Mouse (Mus musculus): ENCODE data around the gene Vmn1r179. TPM values are rescaled to one million over a fixed set of nuclear protein-coding genes. Genes with fewer than 3 reads are reported as not detected.

Vmn1r179 gene
- total RNA-seq (2012; rRNA removed), result not detected in 2 replicates
- total RNA-seq (2014; rRNA removed), result not detected in 2 replicates
- polyA plus RNA-seq (2012; ENCODE audit: insufficient read length, low read depth), result not detected in 2 replicates

DNA sequence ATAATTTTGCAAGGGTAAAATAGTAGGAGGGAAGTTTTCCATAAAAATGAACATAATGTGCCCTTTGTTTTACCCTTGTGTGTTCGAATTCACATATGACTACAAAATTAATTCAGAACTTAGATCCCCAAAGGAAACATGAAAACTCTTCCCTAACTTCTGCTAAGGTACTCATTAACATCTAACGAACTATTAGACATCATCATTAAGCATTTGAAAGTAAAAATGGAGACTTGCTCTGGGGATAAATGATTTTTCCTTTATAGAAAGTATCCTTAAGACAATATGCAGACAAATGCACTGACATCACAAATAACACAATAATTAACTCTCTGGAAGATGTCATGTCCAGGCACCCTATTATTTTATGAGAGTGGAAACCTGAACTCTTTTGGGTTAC is at the start of gene Vmn1r179:
TSS of gene Vmn1r179 (plus strand) at position 301 of the 400 bp plus-strand sequence.
- Histone ChIP-seq H3K9ac (ENCODE audit: insufficient read depth, low read depth) (no peak within 1 kb of the TSS), H3K27me3 (replicated peaks) (peaks cover 27% of the 10 kb centered on the region), H3K9me3 (replicated peaks; ENCODE audit: low read length) (no peaks in the 10 kb centered on the region), H3K36me3 (replicated peaks in 1 of 2; ENCODE audit: control insufficient read depth in 1 of 2, insufficient read depth in 1 of 2, low read length in 1 of 2) (no peaks in the 10 kb centered on the region), H3K79me2 (replicated peaks; ENCODE audit: control insufficient read depth, extremely low read depth, insufficient read depth, poor library complexity, severe bottlenecking) (no peaks in the 10 kb centered on the region), H3K4me2 (ENCODE audit: insufficient read depth, low read depth, poor library complexity, severe bottlenecking) (no peak within 1 kb of the TSS), H3K4me3 (replicated peaks in 1 of 3; ENCODE audit: low read depth in 2 of 3, low read length in 2 of 3, poor library complexity in 1 of 3) (no peak within 1 kb of the TSS), H3K27ac (ENCODE audit: insufficient read depth, low read depth) (no peak within 1 kb of the TSS), H3K4me1 (ENCODE audit: control insufficient read depth in 1 of 2, insufficient read depth in 2 of 2) (no peaks in the 10 kb centered on the region)
- dilution Hi-C loops (cut with MboI; ENCODE audit: extremely low pct_ligation_motif_present, extremely low pct_unique_long_range_greater_than_20kb, low sequenced_read_pairs), result no loop called here
- TF ChIP-seq CTCF (conservative IDR thresholded peaks at IDR 0.05 in 1 of 2, IDR thresholded peaks at IDR 0.05 in 1 of 2; ENCODE audit: low read depth in 2 of 2, low read length in 2 of 2) (no peak), HCFC1 (IDR thresholded peaks at IDR 0.05; ENCODE audit: low read depth, low read length) (no peak), PAX5 (IDR thresholded peaks at IDR 0.05; ENCODE audit: low read length) (no peak), CHD2 (IDR thresholded peaks at IDR 0.05; ENCODE audit: low read length) (no peak), RCOR1 (conservative IDR thresholded peaks at IDR 0.05; ENCODE audit: low read depth, low read length) (no peak), NELFE (IDR thresholded peaks at IDR 0.05; ENCODE audit: low read depth, low read length) (no peak), MAZ (IDR thresholded peaks at IDR 0.05; ENCODE audit: low read depth, low read length) (no peak), MYC (IDR thresholded peaks at IDR 0.05; ENCODE audit: low read depth, low read length) (no peak), IRF4 (IDR thresholded peaks at IDR 0.05; ENCODE audit: low read depth, low read length) (no peak), EP300 (IDR thresholded peaks at IDR 0.05; ENCODE audit: low read length) (no peak), POLR2A (IDR thresholded peaks at IDR 0.05; ENCODE audit: low read depth, low read length) (no peak), ETS1 (conservative IDR thresholded peaks at IDR 0.05; ENCODE audit: low read depth, low read length) (no peak), ZKSCAN1 (IDR thresholded peaks at IDR 0.05; ENCODE audit: borderline replicate concordance, low read depth, low read length) (no peak), POLR2AphosphoS2 (IDR thresholded peaks at IDR 0.05; ENCODE audit: low read depth, low read length) (no peak)
- in situ Hi-C loops (cut with MboI; ENCODE audit: low pct_ligation_motif_present, low pct_unique_long_range_greater_than_20kb, low sequenced_read_pairs), result no loop called here
- no peak for DNase-seq (ENCODE audit: extremely low read depth)

DNA sequence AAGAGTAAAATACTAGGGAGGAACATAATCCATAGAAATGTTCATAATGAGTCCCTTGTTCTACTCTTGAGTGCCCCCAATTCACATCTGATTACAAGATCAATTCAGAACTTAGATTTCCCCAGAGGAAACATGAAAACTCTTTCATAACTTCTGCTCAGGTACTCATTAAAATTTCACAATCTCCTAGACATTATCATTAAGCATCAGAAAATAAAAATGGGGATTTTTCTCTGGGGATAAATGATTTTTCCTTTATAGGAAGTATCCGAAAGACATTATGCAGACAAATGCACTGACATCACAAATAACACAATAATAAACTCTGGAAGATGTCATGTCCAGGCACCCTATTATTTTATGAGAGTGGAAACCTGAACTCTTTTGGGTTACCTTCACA is 35.1 kb upstream of the Vmn1r179 start, which contains the start of gene Vmn1r178:
TSS of gene Vmn1r178 (plus strand) at position 301 of the 400 bp plus-strand sequence.
- DNase-seq (ENCODE audit: extremely low read depth), result no peak
- H3K9ac ChIP-seq (ENCODE audit: insufficient read depth, low read depth), result no peak within 1 kb of the TSS
- H3K4me1 ChIP-seq (ENCODE audit: control insufficient read depth in 1 of 2, insufficient read depth in 2 of 2), result no peaks in the 10 kb centered on the region
- TF ChIP-seq RAD21 (IDR thresholded peaks at IDR 0.05; ENCODE audit: low read depth, low read length) (no peak), NRF1 (IDR thresholded peaks at IDR 0.05; ENCODE audit: low read depth, low read length) (no peak), UBTF (IDR thresholded peaks at IDR 0.05; ENCODE audit: low read depth, low read length) (no peak), USF1 (IDR thresholded peaks at IDR 0.05; ENCODE audit: low read depth, low read length) (no peak), MAZ (IDR thresholded peaks at IDR 0.05; ENCODE audit: low read depth, low read length) (no peak), MXI1 (IDR thresholded peaks at IDR 0.05; ENCODE audit: low read depth, low read length) (no peak), MEF2A (IDR thresholded peaks at IDR 0.05; ENCODE audit: borderline replicate concordance, low read depth, low read length) (no peak), CHD2 (IDR thresholded peaks at IDR 0.05; ENCODE audit: low read length) (no peak), POLR2AphosphoS2 (IDR thresholded peaks at IDR 0.05; ENCODE audit: low read depth, low read length) (no peak), E2F4 (IDR thresholded peaks at IDR 0.05; ENCODE audit: insufficient replicate concordance, low read depth, low read length) (no peak), TCF12 (IDR thresholded peaks at IDR 0.05; ENCODE audit: low read depth, low read length) (no peak), RCOR1 (conservative IDR thresholded peaks at IDR 0.05; ENCODE audit: low read depth, low read length) (no peak), USF2 (conservative IDR thresholded peaks at IDR 0.05; ENCODE audit: low read depth, low read length) (no peak), POLR2A (IDR thresholded peaks at IDR 0.05; ENCODE audit: low read depth, low read length) (no peak)
- H3K27ac ChIP-seq (ENCODE audit: insufficient read depth, low read depth), result no peak within 1 kb of the TSS
- H3K36me3 ChIP-seq (replicated peaks in 1 of 2; ENCODE audit: control insufficient read depth in 1 of 2, insufficient read depth in 1 of 2, low read length in 1 of 2), result no peaks in the 10 kb centered on the region
- in situ Hi-C loops (cut with MboI; ENCODE audit: low pct_ligation_motif_present, low pct_unique_long_range_greater_than_20kb, low sequenced_read_pairs), result no loop called here
- H3K27me3 ChIP-seq (replicated peaks), result peaks cover 19% of the 10 kb centered on the region
- no peaks in the 10 kb centered on the region for H3K9me3 ChIP-seq (replicated peaks; ENCODE audit: low read length)
- dilution Hi-C loops (cut with MboI; ENCODE audit: extremely low pct_ligation_motif_present, extremely low pct_unique_long_range_greater_than_20kb, low sequenced_read_pairs), result no loop called here
- H3K4me2 ChIP-seq (ENCODE audit: insufficient read depth, low read depth, poor library complexity, severe bottlenecking), result no peak within 1 kb of the TSS
- no peak within 1 kb of the TSS for H3K4me3 ChIP-seq (replicated peaks in 1 of 3; ENCODE audit: low read depth in 2 of 3, low read length in 2 of 3, poor library complexity in 1 of 3)
- no peaks in the 10 kb centered on the region for H3K79me2 ChIP-seq (replicated peaks; ENCODE audit: control insufficient read depth, extremely low read depth, insufficient read depth, poor library complexity, severe bottlenecking)

Data from CH12.LX (cell line).